ENCODE assay signal across 9 mouse cellular contexts in genomic region chr13:97006784-97007183, GRCm38 (mm10). TPM values are rescaled to one million over a fixed set of nuclear protein-coding genes. Genes with fewer than 3 reads are reported as not detected.
A peak's percentile ranks its signal among the peaks of the same experiment; 100 is the strongest.
DNase-seq lines count a peak whose midpoint lies in the region; ATAC-seq lines count a peak whose summit lies in the region.
"Had no signal": no experiment of that assay in that cellular context is flagged by ENCODE, and none has a peak within 500 bp of the region (broad histone marks: within the 10 kb centered on the region; RNA-seq: fewer than 3 reads in every experiment).

No protein-coding gene starts in this region.

- no peak for ATAC-seq in lung, embryonic 16.5 days (ENCODE audit: low read depth)
- no peak for ATAC-seq in hindbrain, embryonic 14.5 days (ENCODE audit: low FRiP score)
- no peak for ATAC-seq in midbrain, embryonic 13.5 days
- no peak for ATAC-seq in CD4-positive, CD25-positive, alpha-beta regulatory T cell, adult 4 months

- 0 out of 2 replicates have a peak overlapping the region, but pooled peaks have one; percentile 75 for H3K4me2 ChIP-seq in lung, embryonic 16.5 days (ENCODE audit: low read depth, low read length)
- H3K4me2 ChIP-seq in hindbrain, embryonic 14.5 days (replicated peaks), result peak overlapping the region; percentile 75
- H3K4me2 ChIP-seq in midbrain, embryonic 13.5 days (replicated peaks), result peak overlapping the region; percentile 68

- H3K4me3 ChIP-seq in lung, embryonic 16.5 days (ENCODE audit: low read length), result no peak overlapping the region; the same call in 1 of the 2 replicates
- H3K4me3 ChIP-seq in hindbrain, embryonic 14.5 days (replicated peaks; ENCODE audit: low read length), result peak overlapping the region; percentile 35
- peak overlapping the region; percentile 40 for H3K4me3 ChIP-seq in midbrain, embryonic 13.5 days (replicated peaks)

- intact Hi-C loops in left cerebral cortex, postnatal 10 days (cut with DNase I), result loop anchor here (5.0 to 10.0 kb wide), 2 partner anchors 74 to 152 kb away; no protein-coding TSS in a partner anchor

- H3K27ac ChIP-seq in lung, embryonic 16.5 days (ENCODE audit: low read length), result no peak overlapping the region
- no peak overlapping the region for H3K27ac ChIP-seq in hindbrain, embryonic 14.5 days
- no peak overlapping the region for H3K27ac ChIP-seq in midbrain, embryonic 13.5 days

- H3K9me3 ChIP-seq in lung, embryonic 16.5 days (ENCODE audit: control insufficient read depth, low read length), result no peaks in the 10 kb centered on the region
- no peaks in the 10 kb centered on the region for H3K9me3 ChIP-seq in hindbrain, embryonic 14.5 days (ENCODE audit: control insufficient read depth, low read length)
- no peaks in the 10 kb centered on the region for H3K9me3 ChIP-seq in midbrain, embryonic 13.5 days

- H3K36me3 ChIP-seq in lung, embryonic 16.5 days (ENCODE audit: control insufficient read depth, insufficient read depth, low read length), result no peaks in the 10 kb centered on the region
- no peaks in the 10 kb centered on the region for H3K36me3 ChIP-seq in hindbrain, embryonic 14.5 days (replicated peaks; ENCODE audit: control insufficient read depth, insufficient read depth)
- no peaks in the 10 kb centered on the region for H3K36me3 ChIP-seq in midbrain, embryonic 13.5 days

- 27% methylated on average over 2 of the region's 2 CpGs for WGBS in lung, embryonic 16.5 days
- WGBS in hindbrain, embryonic 14.5 days, result 22% methylated on average over 2 of the region's 2 CpGs
- WGBS in midbrain, embryonic 13.5 days, result 50% methylated on average over 2 of the region's 2 CpGs

- H3K9ac ChIP-seq in lung, embryonic 16.5 days (ENCODE audit: low read length), result no peak overlapping the region; the same call in 1 of the 2 replicates
- peak overlapping the region; percentile 47 for H3K9ac ChIP-seq in hindbrain, embryonic 14.5 days
- no peak overlapping the region for H3K9ac ChIP-seq in midbrain, embryonic 13.5 days (replicated peaks)

- H3K4me1 ChIP-seq in lung, embryonic 16.5 days (replicated peaks; ENCODE audit: control insufficient read depth, insufficient read depth, low read length), result peaks cover 6% of the 10 kb centered on the region; the same call in 1 of the 2 replicates
- H3K4me1 ChIP-seq in hindbrain, embryonic 14.5 days (replicated peaks; ENCODE audit: control insufficient read depth, insufficient read depth, low read length), result no peaks in the 10 kb centered on the region
- 0 out of 2 replicates have a peak, but pooled peaks cover 5% of the 10 kb centered on the region for H3K4me1 ChIP-seq in midbrain, embryonic 13.5 days (replicated peaks)

- DNase-seq in lung, postnatal 14 days, result no peak
- DNase-seq in hindbrain, embryonic 14.5 days (ENCODE audit: low spot score), result no peak
- no peak for DNase-seq in natural killer cell, adult 2 months (ENCODE audit: low spot score in 2 of 2)
- DNase-seq in left cerebral cortex, postnatal 10 days (ENCODE audit: extremely low spot score in 1 of 2, low spot score in 2 of 2), result no peak
- DNase-seq: kidney, postnatal 10 days had no signal

- H3K27me3 ChIP-seq in lung, embryonic 16.5 days (ENCODE audit: control insufficient read depth, insufficient read depth, low read depth, low read length), result no peaks in the 10 kb centered on the region
- H3K27me3 ChIP-seq in hindbrain, embryonic 14.5 days (ENCODE audit: control insufficient read depth, insufficient read depth, low read length), result no peaks in the 10 kb centered on the region
- H3K27me3 ChIP-seq in midbrain, embryonic 13.5 days, result no peaks in the 10 kb centered on the region

RNA-seq across cellular contexts. Expression of gene 1700029F12Rik, which starts 27.4 kb away (rescaled TPM):
- not detected in 2 replicates for polyA plus RNA-seq in lung, embryonic 16.5 days (2015; fragmentation: Nextera tagmentation; extraction: Ambion mirVana)
- polyA plus RNA-seq in hindbrain, embryonic 14.5 days (2014; fragmentation: Nextera tagmentation; extraction: Ambion mirVana), result not detected in 2 replicates
- not detected in 2 replicates for polyA plus RNA-seq in midbrain, embryonic 13.5 days (2015; fragmentation: Nextera tagmentation; extraction: Ambion mirVana)
- polyA plus RNA-seq in CD4-positive, CD25-positive, alpha-beta regulatory T cell, adult 4 months (2017; shearing (Covaris generic)), result not detected
- not detected for total RNA-seq in left cerebral cortex, postnatal 10 days (2021)
- total RNA-seq: liver, adult 2 months had no signal
- polyA plus RNA-seq: liver, adult 2 months had no signal
